Mouse (Mus musculus) small intestine, adult 2 months (tissue): ENCODE data around the gene Hmgb1. TPM values are rescaled to one million over a fixed set of nuclear protein-coding genes. Genes with fewer than 3 reads are reported as not detected.

ENCODE experiments used
- H3K27ac ChIP-seq: fragments of 200-500 bp; 2 replicates; pipeline ENCODE4 v1.5.1; 2012; ENCODE audit warnings: low read depth, low read length, control low read depth, inconsistent platforms; ENCODE audit not compliant: insufficient read depth
- H3K27me3 ChIP-seq: fragments of 200-500 bp; 2 replicates; pipeline ENCODE4 v1.6.1; 2012; ENCODE audit warnings: mild to moderate bottlenecking, moderate library complexity, low read length, inconsistent platforms; ENCODE audit not compliant: control insufficient read depth, insufficient read depth
- H3K36me3 ChIP-seq: fragments of 200-500 bp; 2 replicates; pipeline ENCODE4 v1.6.1; 2012; ENCODE audit warnings: mild to moderate bottlenecking, low read length, control low read depth, inconsistent platforms; ENCODE audit not compliant: control insufficient read depth, insufficient read depth
- H3K4me1 ChIP-seq: fragments of 200-500 bp; 2 replicates; pipeline ENCODE4 v1.6.1; 2012; ENCODE audit warnings: low read length, inconsistent platforms, mixed read lengths; ENCODE audit not compliant: control insufficient read depth, insufficient read depth, insufficient read length
- H3K4me3 ChIP-seq: fragments of 200-500 bp; 2 replicates; pipeline ENCODE4 v1.5.1; 2012; ENCODE audit warnings: low read depth, mild to moderate bottlenecking, control low read depth, inconsistent platforms, low read length, moderate library complexity
- CTCF ChIP-seq: fragments of 200-500 bp; IDR thresholded peaks from 2 replicates; pipeline ENCODE4 v1.5.1; 2012; ENCODE audit warnings: low read depth, mild to moderate bottlenecking, control low read depth, inconsistent platforms, low read length, moderate library complexity, mixed read lengths; ENCODE audit not compliant: insufficient replicate concordance, insufficient read length; ENCODE audit errors: extremely low read depth
- POLR2A ChIP-seq: fragments of 200-500 bp; IDR thresholded peaks from 2 replicates; pipeline ENCODE4 v1.6.1; 2012; ENCODE audit warnings: low read depth, mild to moderate bottlenecking, control low read depth, inconsistent platforms, low read length, moderate library complexity
- WGBS: fragments of 180-500 bp; shearing (Covaris S2); methylation state at CpG from one replicate; pipeline ENCODE4 v1.1.7; 2018; 5-methylcytosine and 5-hydroxymethylcytosine counted together
- polyA plus RNA-seq: library from polyadenylated mRNA; depleted of rRNA; stranded (reverse); fragments of >200 nt; gene quantifications from 2 replicates; pipeline ENCODE4 v1.2.3, GENCODE M21; 2012

Gene Hmgb1
- polyA plus RNA-seq, 1 experiment: 5.2 TPM

- WGBS: 52% methylated on average over 7 of the region's 7 CpGs
- no peaks in the 10 kb centered on the region for H3K27me3 ChIP-seq
- no peaks in the 10 kb centered on the region for H3K4me1 ChIP-seq
- no peak overlapping the region for H3K4me3 ChIP-seq
- no peaks in the 10 kb centered on the region for H3K36me3 ChIP-seq
- TF ChIP-seq CTCF (no peak), POLR2A (no peak)
- no peak overlapping the region for H3K27ac ChIP-seq
Observed at GRCm38 (mm10) chr5:149162890-149163289, 21.4 kb downstream of the Hmgb1 start.

GRCm38 (mm10) chr5:149160469-149160868 lies 23.8 kb downstream of the Hmgb1 start:
- no peaks in the 10 kb centered on the region for H3K27me3 ChIP-seq
- no peak overlapping the region for H3K27ac ChIP-seq
- no peaks in the 10 kb centered on the region for H3K36me3 ChIP-seq
- WGBS: 51% methylated on average over 4 of the region's 4 CpGs
- H3K4me3 ChIP-seq: no peak overlapping the region
- H3K4me1 ChIP-seq: no peaks in the 10 kb centered on the region
- TF ChIP-seq POLR2A (no peak), CTCF (no peak)

GRCm38 (mm10) chr5:149159021-149159420 lies 25.3 kb downstream of the Hmgb1 start:
- Histone ChIP-seq H3K27ac (no peak overlapping the region), H3K27me3 (no peaks in the 10 kb centered on the region), H3K4me1 (no peaks in the 10 kb centered on the region), H3K36me3 (no peaks in the 10 kb centered on the region), H3K4me3 (no peak overlapping the region)
- 84% methylated on average over 6 of the region's 6 CpGs for WGBS
- TF ChIP-seq POLR2A: no peak
- no peak for TF ChIP-seq CTCF

GRCm38 (mm10) chr5:149156886-149157563 lies 27.3 kb downstream of the Hmgb1 start:
- H3K36me3 ChIP-seq: no peaks in the 10 kb centered on the region
- H3K4me3 ChIP-seq: no peak overlapping the region
- no peaks in the 10 kb centered on the region for H3K4me1 ChIP-seq
- H3K27me3 ChIP-seq: no peaks in the 10 kb centered on the region
- 85% methylated on average over 18 of the region's 18 CpGs for WGBS
- TF ChIP-seq CTCF (no peak), POLR2A (no peak)
- H3K27ac ChIP-seq: no peak overlapping the region

GRCm38 (mm10) chr5:149152774-149153155 lies 31.5 kb downstream of the Hmgb1 start:
- TF ChIP-seq CTCF (no peak), POLR2A (no peak)
- WGBS: 76% methylated on average over 12 of the region's 12 CpGs
- Histone ChIP-seq H3K4me3 (no peak overlapping the region), H3K36me3 (no peaks in the 10 kb centered on the region), H3K4me1 (no peaks in the 10 kb centered on the region), H3K27ac (no peak overlapping the region), H3K27me3 (no peaks in the 10 kb centered on the region)

- 66% methylated on average over 13 of the region's 13 CpGs for WGBS
- no peaks in the 10 kb centered on the region for H3K36me3 ChIP-seq
- no peaks in the 10 kb centered on the region for H3K27me3 ChIP-seq
- TF ChIP-seq POLR2A (no peak), CTCF (no peak)
- H3K4me3 ChIP-seq: no peak overlapping the region
- no peak overlapping the region for H3K27ac ChIP-seq
- no peaks in the 10 kb centered on the region for H3K4me1 ChIP-seq
Observed at GRCm38 (mm10) chr5:149152063-149152773, 32.1 kb downstream of the Hmgb1 start.

- WGBS: 96% methylated on average over 3 of the region's 3 CpGs
- Histone ChIP-seq H3K36me3 (no peaks in the 10 kb centered on the region), H3K27ac (no peak overlapping the region), H3K4me1 (no peaks in the 10 kb centered on the region), H3K4me3 (no peak overlapping the region), H3K27me3 (no peaks in the 10 kb centered on the region)
- TF ChIP-seq CTCF (no peak), POLR2A (no peak)
Observed at GRCm38 (mm10) chr5:149150882-149151281, 33.4 kb downstream of the Hmgb1 start.
